Mouse (Mus musculus) forelimb bud, embryonic 11.5 days (tissue): ENCODE measurements around the gene Nr1h3.

Source experiments
- DNase-seq: peaks from one replicate; pipeline ENCODE4 v3.0.0-alpha.2; 2012; ENCODE audit warnings: low read depth, low spot score

Gene Nr1h3

DNA sequence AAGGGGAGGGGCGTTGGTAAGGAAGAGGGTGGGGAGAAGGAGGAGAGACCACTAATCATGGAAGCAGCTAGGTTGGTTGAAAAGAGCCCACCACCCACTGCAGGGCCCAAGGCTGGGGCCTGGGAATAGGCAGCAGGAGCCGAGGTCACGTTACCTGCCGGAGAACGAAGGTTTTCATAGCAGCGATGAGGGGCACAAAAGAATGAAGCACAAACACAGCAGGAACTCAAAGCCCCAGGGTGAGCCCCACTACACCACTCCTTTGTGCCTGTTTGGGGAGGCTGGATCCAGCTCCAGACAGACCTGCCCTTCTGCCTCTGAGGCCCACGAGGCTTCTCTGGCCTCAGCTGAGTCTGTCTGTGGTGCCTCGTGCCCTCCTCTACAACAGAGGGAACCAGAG, 62.9 kb downstream of the Nr1h3 start:
- no peak for DNase-seq

DNA sequence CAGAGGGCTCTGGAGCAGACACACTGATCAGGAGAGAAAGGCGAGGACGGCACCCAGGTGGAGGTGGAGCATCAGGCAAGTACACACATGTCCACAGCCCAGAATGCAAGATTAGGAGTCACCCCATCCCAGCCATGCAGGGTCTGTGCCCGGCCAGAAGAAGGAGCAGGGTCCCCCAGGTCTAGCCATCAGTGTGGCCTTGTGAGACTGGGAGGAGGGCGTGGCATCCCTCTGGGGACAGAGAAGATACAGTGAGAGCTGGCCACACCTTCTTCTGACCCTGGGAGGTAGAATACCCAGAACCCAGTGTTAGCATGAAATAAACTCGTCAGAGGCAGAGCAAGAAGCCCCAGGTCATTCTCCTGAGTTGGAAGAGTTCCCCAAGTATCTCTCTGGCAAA, 63.3 kb downstream of the Nr1h3 start:
- DNase-seq: no peak

DNA sequence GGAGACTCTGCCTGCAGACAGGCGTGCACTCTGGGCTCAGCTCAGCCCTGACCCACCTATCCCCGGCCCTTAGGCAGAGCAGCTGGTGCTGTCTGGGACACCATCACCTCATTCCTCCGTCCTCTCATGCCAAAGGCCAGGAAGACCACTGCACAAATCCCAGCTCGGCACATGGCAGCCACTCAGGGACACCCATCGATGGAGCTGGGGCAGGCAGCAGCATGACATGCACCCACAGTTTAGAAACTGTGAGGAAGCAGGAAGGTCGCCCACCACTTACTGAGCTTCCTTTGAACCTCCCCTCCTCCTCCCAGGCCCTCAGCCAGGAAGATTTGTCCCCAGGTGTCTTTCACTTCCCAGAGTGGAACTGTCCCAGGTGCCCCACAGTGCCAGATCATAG, 65.2 kb downstream of the Nr1h3 start:
- DNase-seq: no peak

DNA sequence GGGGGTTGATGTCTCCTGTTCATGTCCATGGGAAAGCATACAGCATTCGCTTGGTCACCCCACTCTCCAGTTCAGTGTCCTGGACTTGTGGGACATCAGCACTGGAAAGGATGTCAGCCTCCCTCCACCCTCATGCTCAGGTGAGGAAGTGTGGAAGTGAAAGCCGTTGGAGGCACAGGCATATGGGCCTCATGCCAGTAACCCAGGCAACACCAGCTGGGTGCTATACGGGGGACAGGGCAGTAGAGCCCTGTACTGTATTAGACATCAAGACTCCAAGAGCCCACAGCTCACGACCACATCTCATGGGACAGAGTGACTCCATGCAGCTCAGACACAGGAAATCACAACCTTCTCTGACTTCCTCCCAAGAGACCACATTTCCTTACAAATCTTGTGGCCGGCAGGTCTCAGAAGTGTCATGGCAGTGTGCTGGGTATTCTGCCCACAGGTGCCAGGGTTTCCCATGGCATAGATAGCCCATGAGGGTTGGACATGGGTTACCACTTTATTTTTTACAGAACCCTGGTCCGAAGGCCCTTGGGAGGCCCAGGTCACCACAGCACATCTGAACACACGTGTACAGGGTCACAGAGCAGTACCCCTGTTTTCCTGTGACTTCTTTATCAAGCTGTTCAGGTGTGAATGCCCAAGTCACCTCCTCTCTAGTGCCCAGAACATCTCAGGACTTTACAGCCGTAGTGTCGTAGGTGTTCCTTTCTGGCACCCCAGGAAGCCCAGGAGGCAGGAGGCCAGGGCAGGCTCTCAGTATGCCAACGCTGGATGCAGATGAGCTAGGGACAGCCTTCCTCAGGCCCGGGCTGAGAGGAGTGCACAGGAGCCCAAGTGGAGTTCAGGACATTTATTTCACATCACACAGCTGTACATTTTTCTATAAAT, 65.9 kb downstream of the Nr1h3 start:
- DNase-seq: no peak
